Mouse (Mus musculus) c-Kit-positive CD71-positive TER-119-negative erythroid progenitor cells, embryonic 14.5 days (primary cell): Measurements from ENCODE around the gene Cops7a.

Experiments used
- DNase-seq: peaks from one replicate; pipeline ENCODE4 v3.0.0-alpha.2; 2013; ENCODE audit warnings: low read depth

The Cops7a gene

DNA sequence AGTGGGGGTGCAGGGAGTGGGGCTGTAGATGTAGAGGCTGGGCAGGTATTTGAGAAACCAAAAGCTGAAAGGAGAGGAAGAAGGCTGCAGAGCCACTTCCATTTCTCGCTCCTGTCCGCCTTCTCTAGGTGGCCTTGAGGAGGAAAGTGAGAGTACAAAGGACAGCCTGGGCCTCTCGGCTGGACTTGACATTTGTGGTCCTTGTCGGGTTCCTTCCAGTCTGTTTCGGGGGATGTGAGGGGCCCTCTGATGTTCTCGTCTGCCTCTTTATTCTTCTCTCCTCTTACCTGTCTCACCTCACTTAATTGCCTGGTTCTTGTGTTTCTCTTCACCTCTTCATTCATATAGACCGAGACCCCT, 47.0 kb downstream of the Cops7a start:
- DNase-seq = no peak

DNA sequence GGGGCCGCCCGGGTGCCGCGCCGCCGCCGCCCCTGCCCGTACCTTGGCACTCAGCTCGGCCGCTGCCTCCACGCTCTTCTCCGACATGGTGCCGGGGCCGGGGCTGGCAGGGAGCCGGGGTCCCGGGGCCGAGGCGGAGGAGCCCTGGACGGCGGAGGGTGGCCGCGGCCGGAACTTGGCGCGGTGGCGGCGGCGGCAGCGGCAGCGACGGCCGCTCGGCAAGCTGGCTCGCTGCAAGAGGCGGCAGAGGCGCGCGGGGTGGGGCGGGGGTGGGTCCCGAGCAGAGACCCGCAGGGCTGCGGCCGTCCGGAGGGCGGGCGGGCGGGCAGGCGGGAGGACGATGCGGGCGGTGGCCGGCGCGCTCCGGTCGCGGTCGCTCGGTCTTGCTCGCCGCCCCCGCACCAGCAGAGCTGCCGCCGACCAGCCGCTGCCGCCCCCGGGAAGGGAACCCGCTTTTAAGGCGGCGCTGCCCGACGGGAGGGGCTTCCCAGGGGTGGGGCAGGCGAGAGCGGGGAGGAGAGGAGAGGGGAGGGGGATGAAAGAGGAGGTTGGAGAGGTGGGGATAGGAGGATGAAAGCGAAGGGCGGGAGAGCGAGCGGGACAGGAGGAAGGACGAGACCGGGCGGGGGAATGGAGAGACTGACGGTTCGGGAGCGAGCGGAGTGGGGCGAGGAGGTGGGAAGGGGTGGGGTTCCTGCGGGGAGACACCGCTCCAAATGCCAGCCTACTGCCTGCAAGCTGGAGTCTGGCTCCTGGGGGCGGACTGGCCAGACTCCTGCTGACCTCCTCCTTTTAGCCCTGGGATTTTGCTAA, 47.6 kb downstream of the Cops7a start:
- no peak for DNase-seq

DNA sequence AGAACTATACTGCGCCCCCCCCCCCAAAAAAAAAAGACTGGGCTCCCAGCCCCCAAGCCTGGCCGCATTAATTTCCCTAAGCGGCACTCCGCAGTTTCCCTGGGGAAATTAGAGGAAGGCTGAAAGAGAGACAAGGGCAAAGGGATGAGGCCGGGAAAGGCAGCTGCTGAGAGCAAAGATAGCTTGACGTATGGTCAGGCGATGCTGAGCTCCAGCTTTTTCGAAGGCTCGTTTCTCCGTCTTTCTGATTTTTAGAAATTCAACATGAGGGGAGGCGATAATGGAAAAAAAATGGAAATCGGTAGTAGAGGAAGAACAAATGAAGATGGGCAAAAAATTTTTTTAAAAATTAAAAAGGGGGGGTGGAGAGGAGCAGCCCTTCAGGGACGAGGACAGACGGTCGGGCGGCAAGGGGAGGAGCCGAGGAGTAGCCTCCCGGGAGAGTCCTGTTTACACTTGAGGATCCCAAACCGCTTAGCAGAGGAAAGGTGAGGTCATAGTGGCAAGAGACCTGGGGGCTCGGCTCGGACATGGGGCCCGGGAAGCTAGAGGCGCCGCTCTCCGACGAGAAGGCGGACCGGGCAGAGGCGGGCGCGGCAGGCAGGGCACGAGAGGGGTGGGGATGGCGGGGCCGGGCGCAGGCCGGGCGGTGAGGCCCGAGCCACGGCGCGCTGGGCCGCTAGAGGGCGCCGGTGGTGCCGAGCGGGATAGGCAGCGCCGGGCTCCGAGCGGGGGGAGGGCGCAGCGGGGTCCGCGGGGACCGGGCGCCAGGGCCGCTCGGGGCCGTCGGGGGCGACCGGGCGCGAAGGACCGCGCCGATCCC, 48.4 kb downstream of the Cops7a start:
- DNase-seq = peak; percentile 64

DNA sequence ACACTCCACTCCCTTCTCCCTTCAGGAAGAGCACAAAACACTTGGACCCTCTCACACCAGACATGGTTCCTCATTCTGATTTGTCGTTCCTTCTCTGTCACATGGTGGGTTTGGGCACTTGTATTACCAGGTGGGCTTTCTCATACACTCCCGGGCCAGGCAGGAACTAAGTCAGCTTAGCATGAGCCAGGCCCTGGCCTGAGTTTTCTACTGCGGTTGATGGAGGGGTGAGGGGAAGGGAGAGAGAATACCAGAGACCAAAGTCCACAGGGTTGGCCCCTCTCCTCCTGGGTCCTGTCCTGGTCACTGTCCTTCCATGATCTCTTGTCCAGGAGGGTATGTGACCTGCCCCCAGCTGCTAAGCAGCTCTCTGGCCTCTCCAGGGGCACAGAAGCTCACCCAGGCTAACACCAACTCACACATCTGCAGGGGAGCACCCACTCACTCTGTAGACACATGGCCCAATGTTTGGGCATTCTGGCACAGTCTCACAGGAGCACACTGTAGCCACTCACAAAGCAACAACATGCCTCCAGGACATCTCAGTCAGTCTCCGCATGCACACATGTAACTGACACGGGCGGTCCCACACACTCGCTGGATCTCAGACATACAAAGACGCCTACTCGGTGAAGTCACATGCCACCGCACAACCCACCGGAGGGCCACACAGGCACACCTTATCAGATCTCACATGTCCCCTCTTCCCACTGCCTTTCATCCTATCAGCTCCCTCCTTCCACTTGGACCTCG, 49.2 kb downstream of the Cops7a start:
- no peak for DNase-seq

DNA sequence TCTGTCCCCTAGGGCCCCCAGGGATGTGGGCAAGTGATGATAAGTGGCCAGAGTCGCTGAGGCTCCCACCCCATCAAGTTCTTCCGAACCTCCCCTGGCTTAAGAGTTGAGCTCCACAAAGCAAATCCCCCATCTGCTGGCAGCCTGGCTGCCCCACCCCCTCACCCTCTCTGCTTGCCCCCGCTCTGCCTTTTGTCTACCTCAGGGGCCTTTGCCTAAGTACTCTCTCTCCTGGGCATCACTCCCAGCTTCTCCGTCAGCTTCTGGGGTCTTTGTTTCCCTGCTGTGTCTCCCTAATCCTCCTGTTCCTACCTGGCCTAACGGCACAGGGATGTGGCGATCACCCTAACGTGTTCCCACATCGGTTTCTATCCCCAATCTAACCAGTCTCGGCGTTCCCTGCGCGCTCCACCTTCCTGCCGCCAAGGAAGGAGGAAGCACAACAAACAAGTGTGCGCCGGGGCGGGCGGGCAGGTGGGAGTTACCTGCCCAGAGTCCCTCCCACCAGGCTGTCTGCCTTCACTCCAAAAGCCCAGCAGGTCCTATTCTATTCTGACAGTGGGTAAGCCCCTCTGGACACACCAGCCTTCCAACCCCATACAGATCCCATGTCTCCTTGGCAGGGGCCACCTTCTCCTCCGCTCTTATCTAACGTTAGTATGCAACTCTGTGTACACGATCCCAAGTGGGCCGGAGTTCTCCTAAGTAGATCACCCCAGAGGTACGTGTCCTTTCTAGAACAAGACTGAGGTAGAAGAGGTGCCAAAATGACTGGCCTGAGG, 50.0 kb downstream of the Cops7a start:
- no peak for DNase-seq

DNA sequence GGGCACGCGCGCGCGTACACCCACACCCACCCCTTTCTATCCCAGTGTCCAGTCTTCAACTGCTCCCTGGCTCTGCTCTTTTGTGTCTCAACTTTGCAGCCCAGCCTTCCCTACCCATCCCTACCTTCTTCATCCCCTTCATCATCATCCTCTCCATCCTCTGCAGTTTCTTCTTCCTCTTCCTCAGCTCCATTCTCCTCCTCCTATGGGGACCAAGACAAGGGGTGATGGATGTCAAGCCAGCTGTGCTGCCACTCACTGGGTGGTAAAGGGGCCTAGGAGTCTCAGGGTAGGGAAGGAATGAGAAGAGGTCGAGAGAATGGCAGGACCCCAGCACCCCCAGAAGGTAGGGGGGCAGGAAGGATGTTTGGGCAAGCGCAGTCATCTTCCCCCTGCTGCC, 50.8 kb downstream of the Cops7a start:
- DNase-seq = no peak

DNA sequence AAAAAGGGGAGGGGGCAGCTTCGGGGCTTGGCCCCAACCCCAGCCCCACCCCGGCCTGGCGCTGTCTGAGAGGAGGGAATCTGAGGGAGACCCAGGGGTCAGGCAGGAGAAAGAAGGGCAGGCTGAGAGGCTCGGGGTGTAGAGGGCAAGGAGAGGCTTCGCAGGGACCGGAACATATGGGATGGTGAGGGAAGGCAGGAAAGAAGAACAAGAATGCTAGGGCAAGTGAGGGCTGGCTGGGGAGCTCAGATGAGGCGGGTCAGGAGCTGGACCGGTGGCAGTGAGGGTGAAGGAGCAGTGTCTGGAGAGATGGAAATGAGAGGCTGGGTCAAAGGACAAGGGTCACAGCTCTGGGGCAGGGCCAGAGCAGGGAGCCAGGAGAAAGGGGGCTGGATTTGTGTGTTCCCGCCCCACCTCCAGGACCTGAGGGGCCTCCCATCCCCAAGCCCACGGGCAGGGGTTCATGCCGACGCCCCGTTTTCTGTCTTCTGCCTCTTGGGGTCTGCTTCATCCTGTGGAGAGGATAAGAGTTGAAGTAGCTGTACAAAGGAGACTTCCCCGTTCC, 51.5 kb downstream of the Cops7a start:
- no peak for DNase-seq

DNA sequence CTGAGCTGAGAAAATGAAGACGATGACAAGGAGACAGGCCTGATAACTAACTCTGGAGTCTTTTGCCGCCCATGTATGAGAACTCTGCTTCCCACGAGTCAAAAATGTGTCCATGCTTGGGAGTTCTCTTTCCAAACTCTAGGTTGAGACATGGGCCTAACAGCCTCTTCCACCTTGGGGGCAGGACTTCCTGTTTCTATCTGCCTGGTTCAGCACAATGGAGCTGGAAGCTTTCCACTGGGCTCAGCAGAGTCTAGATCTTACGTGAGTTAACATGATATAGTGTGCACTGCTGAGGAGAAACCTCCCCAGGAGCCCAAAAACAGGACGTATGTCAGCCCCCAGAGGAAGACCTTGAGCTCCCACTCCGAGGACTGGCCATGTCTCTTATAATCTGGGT, 52.1 kb downstream of the Cops7a start:
- no peak for DNase-seq

DNA sequence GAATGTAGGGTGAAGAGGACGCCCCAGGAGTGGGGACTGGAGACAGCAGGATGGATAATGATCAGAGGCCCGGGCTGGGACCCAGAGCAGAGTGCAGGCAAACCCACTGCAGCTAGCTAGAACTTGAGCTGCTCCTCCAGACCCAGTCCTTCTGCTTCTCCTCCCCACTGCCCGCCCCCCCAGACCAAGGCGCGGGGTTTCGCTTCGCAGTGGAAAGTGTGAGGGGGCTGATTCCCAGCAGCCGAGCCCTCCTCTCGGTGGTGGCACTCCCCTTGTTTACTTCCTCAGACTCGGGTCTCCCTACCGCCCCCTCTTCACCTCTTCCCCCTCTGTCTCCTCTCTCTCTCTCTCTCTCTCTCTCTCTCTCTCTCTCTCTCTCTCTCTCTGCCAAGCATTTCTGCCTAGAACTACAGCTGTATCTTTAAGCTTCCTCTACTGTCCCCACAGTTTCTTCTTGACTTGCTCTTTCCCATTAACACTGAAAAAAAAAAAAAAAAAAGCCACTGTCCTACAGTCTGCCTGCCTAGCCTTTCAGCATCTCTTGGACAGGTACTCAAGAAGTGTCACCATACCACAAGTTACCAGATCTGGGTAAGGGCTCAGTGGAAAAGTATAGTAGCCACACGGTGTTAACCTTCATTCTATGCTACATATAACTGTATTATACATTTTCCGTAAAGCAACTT, 53.7 kb downstream of the Cops7a start, which contains the start of gene Lag3:
Lag3 (minus strand) TSS at position 173 of the 686 bp plus-strand sequence.
- no peak for DNase-seq

DNA sequence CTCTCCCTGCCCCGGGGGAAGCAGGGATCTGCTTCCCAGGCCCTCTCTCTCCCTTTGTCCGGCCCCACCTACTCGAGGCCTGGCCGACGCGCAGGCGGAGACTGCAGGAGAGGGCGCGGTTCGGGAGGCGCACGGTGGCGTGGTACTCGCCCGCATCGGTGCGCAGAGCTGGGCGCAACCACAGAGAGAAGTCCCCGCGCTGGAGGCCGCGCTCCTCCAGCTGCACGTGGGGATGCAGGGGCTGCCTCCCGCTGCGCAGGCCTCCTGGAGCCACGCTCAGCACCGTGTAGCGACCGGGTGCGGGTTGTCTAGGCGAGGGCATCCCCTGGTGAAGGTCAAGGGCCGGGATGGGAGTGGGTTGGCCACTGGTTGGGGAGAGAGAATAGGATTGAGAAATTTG, 55.3 kb downstream of the Cops7a start:
- no peak for DNase-seq
